Mouse (Mus musculus) CD4-positive naive resting alpha-beta T cell, adult 57 days (primary cell): Measurements from ENCODE around the gene Sltm. TPM values are rescaled to one million over a fixed set of nuclear protein-coding genes. Genes with fewer than 3 reads are reported as not detected.

Experiments used
- total RNA-seq: library from RNA; stranded (reverse); gene quantifications from one replicate; pipeline ENCODE4 v1.2.4, GENCODE M21; 2023

Sltm gene
- 118 TPM for total RNA-seq

DNA sequence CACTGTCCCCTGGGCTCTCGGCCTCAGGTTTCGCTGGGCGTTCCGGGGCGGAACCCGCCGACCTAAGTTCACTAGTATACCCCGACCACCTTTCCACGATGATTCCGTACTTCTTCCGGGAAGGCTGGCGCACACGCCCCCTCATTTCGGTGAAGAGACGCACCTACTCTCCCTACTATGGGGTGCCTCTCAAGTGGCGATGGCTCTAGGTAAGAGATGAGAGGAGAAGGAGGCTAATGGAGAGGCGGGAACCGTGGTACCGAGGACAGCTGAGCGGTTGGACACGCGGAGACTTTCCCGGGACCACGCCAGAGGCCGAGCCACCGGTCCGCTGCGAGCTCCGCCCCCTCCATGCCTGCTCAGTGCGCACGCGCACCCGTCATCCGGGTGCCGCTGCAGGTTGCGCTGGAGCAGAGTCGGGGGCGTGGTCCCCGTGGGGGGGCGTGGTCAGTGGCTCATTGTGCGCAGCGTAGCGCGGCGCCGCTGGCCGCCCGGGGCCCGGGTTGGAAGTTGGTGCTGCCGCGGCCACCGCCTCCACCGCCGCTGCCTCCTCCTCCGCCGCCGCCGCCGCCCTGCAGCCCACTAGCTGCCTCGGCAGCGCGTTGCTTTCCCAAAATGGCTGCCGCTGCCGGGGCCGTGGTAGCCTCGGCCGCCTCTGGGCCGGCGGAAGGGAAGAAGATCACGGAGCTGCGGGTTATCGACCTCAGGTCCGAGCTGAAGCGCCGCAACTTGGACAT, at the start of gene Sltm:
TSS of gene Sltm (plus strand) at position 450 of the 737 bp plus-strand sequence.

DNA sequence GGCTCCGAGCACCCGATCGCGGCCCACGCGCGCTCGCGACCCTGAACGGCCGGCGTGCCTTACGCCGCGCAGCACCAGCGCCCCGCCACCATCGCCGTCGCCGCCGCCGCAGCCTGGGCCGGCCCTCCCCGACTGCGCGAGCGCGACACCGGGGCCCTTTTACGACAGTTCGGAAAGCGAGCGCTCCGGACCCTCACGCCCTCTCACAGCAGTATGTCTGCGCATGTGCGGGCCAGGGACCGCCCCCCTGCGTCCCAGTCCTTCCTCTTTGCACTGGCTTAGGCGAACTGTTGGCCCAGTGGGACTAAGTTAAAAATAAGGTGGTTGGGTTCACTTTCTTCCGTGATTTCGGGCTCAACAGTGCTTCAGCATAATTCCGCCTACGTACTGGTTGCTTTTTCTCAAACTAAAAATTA, 38.9 kb upstream of the Sltm start, which contains the start of gene Rnf111:
TSS of gene Rnf111 (minus strand) at position 100 of the 416 bp plus-strand sequence.

Other genes with a start within 250 kb of the Sltm start
- gene Ccnb2, start 121.2 kb upstream of the Sltm start, total RNA-seq, result 0.38 TPM
- gene Rnf111, start 39.0 kb upstream of the Sltm start, total RNA-seq, result 69.0 TPM
- 1.7 TPM for gene Gm10642, start 113.5 kb downstream of the Sltm start, total RNA-seq
- gene Mindy2, start 114.4 kb downstream of the Sltm start, total RNA-seq, result 29.3 TPM
- 59.9 TPM for gene Adam10, start 136.2 kb downstream of the Sltm start, total RNA-seq